Mouse (Mus musculus) testis, postnatal 10 days (tissue): ENCODE measurements around the gene Jpt1.
"Not testable (repeated sequence)": the region's sequence is repeated elsewhere in the genome, so short reads cannot be mapped to it uniquely, and the experiment has no call there.

Source experiments
- DNase-seq: peaks from one replicate; pipeline ENCODE4 v3.0.0; 2021; ENCODE audit warnings: low spot score

Gene Jpt1

DNA sequence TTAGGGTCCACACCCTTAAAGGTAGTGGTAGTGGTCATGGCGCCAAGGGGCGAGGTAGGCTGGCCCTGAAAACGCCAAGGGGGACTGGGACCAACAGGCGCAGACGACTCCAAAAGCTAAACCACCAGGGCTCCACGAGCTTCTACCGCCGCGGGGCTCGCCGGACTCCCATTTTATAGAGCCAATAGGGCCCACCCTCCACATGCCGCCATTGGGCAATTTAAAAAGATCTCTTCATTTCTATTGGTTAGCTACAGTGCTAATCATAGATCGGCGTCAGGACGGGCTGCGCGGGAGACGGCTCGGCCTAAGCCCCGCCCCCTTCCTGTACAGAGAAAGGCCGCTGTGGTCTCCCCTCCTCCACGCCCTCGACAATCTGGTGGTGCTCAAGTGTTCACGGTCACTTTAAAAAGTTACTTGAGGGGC is at the start of gene Jpt1:
Gene Jpt1, minus strand, starts transcription at position 150 of the 426 bp plus-strand sequence.
- DNase-seq: peak; percentile 97

DNA sequence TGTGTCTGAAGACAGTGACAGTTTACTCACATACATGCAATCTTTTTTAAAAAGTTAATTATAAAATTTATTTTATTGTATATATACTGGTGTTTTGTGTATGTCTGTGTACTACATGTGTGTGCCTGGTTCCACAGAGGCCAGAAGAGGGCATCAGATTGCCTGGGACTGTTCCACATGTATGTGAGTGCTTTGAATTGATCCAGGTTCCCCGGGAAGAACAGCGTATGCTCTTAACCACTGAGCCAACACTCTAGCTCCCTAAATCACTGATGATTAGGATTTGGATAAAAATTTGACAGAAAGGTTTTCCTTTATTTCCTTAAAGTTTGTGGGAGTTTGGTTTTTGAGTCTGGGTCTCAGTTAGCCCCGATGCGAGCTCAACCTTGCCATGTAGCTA is 49.2 kb upstream of the Jpt1 start:
- DNase-seq: no peak

DNA sequence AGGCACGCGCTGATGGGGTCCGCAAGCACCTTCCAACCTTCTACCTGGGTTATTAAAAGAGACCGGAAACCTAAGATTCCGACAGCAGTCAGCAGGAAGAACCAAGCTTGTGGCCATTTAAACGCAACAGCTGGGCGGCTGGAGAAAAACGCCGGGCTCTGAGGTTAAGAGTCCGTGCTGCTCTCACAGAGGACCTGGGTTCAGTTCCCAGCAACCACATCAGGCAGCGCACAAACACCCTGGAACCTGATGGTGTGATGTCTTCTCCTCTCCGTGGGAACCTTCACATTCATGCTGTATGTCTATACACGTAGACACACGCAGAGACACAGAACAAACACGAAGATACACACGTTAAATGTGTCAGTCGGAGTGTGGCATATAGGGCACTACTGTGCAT is 41.5 kb upstream of the Jpt1 start:
- no peak for DNase-seq

DNA sequence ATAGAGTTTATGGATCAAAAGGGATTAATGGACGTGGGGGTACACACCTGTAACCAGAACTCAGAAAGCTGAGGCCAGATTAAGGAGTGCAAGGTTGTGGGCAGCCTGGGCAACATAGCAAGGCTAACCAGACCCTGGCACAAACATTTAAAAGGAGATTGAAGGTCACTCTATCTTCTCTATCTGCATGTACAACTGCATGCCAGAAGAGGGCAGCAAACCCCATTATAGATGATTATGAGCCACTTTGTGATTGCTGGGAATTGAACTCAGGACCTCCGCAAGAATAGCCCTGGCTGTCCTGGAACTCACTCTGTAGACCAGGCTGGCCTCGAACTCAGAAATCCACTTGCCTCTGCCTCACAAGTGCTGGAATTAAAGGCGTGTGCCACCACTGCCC is 38.6 kb upstream of the Jpt1 start:
- no peak for DNase-seq

DNA sequence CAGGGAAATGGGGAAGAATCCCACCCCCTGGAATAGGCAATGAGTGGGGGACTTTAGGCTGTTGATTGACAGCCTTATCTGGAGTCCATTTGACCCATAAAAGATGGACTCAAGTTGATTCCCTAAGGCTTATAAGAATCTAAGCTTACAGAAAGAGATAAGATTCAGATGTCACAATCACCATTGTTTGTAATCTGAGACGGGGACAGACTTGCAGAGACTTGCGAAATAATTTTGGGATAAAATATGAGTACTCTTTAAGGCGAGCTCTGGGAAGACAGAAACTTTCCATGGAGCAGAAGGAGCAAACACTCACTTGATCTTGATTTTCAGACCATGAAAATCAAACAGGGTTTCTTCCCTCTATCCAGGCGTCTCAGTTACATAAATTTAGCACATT is 29.4 kb upstream of the Jpt1 start:
- DNase-seq: no peak

DNA sequence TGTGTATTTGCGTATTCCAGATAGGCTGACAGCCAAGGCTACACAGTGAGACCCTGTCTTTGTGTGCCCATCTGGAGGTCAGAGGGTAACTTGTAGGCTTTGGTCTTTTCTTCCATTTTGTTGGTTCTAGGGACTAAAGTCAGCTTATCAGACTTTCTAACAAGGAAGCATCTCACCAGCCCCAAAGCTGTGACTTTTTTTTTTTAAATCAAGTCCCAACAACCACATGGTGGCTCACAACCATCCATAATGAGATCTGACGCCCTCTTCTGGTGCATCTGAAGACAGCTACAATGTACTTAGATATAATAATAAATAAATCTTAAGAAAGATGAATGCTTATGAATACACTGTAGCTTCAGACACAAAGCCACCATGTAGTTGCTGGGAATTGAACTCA is 23.9 kb upstream of the Jpt1 start:
- no peak for DNase-seq

DNA sequence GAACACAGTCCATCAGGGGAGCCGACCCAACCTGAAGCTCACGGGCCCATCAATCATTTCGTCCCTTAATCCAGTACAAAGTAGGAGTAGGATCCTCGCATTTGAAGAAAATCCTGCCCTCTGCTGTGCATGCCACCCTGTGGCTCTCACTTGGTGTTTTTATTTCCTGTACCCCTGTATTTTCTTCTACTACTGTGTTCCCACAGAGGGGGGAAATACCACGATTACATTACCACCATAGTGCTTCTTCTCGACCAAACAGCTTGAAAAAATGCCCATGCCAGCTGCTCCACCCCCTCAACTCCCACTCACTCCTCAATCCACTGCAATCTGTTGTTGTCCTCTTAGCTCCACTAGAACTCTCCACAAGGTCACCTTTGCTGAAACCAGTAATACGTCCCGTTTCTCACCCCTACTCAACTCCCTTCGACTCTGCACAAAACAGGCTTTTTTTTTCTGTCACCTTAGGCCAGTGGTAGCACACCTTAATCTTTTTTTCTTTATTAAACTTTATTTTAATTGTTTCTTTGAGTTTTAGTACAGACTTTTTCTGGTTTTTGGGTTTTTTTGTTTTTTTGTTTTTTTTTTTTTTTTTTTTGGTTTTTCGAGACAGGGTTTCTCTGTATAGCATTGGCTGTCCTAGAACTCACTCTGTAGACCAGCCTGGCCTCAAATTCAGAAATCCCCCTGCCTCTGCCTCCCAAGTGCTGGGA is 22.8 kb upstream of the Jpt1 start:
- peak; percentile 44 for DNase-seq

DNA sequence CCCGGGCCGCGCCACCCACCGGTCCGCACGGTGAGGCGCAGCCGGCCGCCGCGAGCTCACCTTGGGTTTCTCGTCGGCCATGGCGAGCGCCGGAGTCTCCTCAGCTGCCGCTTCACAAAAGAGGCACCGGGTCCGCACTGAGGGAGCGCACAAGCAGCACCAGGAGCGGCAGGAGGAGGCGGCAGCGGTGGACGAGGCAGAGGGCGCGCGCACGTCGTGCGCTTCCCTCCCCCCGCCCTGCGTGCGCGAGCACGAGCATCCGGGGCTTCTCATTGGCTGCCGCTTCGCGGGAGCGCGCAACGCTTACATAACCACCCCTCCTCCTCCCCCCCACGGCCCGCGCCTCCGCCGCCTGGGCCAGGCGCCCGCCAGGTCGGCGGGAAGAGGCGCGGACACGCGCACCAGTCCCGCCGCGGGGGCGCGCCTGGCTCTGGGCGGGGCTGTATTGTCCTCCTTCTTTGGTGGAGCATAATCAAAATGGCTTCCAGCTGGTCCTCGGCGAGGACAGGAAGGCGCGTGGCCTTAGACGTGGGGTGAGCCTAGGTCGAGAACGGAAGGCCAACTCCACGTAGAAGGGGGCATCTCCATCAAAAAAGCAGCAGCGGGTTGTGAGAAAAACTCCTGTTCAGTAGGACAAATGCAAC is 22.0 kb upstream of the Jpt1 start, which contains the start of gene Sumo2:
Gene Sumo2, minus strand, starts transcription at position 239 of the 644 bp plus-strand sequence.
- DNase-seq: peak; percentile 99

DNA sequence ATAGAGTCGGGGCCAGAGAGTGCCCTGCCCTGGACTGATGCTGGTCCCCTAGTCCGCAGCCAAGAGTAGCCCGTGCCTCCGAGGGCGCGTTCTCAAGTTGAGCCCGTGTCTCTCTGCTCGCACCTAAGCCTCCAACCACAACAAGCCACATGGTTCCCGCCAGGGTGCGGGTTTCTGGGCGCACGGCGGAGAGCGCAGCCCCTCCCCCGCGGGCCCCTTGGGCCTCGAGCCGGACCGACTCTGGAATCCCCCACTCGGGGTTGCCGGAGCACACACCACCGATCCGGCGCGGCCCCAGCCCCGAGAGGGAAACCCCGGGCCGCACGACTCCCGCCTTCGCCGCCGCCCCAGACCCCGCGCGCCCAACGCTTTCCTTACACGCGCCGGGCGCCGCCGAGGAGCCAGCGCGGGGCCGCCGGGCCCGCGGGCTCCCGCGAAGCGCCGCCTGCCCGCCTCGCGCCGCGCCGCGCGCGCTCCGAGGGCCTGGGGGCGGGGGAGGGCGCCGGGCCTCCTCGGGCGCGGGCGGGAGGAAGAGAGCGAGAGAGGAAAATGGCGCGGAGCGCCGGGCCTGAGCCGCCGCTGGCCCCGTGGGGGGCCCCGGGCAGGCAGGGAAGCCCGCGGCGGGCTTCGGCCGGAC is 21.3 kb upstream of the Jpt1 start:
- peak; percentile 82 for DNase-seq

DNA sequence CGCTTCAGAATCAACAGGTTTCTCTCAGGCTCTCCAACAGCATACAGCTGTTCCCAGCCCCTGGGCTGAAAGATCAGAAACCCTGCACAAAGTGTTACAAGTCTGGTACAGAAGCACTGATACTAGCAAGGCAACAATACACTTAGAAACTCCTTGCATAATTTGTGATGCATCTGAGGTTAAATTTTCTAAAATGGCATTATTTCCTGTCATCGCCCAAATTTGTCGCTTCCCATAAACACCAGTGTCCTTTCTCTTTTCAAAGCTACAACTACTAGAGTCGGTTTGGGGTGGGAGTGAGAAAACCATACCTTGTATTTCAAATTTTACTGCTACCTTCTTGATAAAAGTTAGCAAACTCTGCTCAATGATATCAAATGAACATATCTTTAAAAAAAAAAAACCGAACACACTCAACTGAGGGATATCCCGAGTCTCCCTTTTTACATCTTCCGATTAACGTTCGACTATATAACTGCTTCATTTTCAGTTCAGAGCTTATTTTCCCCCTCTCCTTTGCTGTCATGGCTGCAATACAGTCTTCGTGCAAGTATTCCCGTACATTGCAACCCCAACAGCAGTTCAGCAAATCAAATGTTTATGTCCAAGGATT is 20.7 kb upstream of the Jpt1 start:
- DNase-seq: peak; percentile 41

DNA sequence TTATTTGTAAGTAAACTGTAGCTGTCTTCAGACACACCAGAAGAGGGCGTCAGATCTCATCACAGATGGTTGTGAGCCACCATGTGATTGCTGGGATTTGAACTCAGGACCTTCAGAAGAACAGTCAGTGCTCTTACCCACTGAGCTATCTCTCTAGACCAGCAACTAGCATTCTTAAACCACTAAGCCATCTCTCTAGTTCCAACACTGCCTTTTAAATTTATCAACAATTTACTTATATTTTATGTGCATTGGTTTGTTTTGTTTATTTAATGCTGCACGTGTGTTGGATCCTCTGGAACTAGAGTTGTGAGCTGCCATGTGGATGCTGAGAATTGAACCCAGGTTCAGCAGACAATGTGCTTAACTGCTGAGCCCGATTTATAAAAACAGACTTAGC is 12.3 kb upstream of the Jpt1 start:
- DNase-seq: not testable (repeated sequence)

DNA sequence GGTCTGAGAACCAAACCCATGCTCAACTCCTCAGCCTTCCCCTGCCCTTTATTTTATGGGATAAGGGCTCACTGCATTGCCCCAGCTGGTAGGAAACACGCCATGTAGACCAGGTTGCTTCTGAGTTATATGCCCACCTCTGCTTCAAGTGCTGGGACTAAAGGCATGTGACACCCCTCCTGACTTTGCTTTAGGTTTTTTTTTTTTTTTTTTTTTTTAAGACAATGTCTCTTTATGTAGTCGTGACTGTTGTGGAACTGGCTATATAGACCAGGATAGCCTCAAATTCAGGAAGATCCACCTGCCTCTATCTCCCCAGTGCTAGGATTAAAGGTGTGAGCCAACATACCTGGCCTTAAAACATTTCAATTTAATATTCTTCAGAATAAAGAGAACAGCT is 8.5 kb upstream of the Jpt1 start:
- DNase-seq: no peak

DNA sequence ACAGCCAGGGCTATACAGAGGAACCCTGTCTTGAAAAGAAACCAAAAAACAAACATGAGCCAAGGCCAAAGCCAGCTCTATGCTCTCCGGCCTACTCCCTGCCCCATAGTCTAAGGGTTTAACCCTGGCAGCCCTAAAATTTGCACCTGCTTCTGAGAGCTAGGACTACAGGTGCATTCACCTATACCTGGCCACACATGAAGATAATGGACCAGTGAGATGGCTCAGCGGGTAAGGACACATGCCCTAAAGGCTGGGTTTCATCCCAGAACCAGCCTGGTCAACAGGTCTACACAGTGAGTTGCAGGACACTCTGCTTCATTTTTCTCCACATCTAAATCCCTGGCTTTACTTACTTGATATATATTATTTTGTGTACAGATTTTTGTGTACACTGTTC is 8.1 kb upstream of the Jpt1 start:
- no peak for DNase-seq

DNA sequence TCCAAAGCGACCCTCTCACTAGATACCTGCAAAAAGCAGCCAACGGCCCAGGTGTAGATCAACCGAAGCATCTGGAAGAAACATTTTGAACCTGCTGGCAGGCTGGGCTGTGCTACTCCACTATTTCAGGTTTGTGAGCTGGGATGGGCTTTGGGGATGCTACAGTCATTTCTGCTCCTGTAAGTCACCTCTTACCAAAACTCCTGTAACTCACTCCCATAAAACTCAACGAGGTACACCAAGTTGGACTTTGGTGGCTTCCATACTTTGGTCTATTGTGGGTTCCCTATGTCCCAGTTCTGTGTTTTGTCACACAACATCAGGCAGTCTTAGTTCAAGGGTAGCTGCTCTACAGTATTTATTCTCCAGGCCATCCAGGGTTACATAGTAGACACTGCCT is 6.9 kb upstream of the Jpt1 start:
- DNase-seq: no peak

DNA sequence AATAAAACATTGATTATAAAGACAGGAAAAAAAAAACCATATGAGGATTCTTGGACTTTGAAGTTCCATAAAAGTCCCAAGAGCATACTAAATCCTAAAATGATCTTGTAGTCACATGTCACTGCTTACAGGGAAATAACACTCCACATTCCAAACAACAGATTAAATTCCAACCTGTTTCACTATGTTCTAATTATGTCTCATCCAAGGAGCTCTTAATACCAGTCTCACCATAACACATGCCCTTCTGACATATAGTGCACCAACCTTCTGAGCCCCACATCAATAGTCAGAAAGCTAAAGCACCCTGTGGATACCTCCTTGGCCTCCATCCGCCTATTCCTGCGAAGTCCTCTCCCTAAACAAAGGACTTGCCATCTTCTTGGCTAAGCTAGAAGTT is 6.0 kb upstream of the Jpt1 start:
- DNase-seq: no peak

DNA sequence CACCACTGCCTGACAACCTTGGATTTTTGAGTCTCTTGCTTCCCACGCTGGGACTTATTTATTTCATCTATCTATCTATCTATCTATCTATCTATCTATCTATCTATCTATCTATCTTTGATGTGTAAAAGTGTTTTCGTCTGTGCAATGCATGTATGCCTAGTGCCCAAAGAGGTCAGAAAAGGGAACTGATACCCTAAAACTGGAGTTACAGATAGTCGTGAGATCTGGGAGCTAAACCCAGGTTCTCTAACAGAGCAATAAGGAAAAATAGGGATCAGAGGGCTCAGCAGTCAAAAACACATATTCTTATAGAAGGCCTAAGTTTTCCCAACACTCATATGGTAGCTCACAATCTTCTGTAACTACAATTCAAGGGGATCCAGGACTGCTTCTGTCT is 5.4 kb upstream of the Jpt1 start:
- DNase-seq: no peak

DNA sequence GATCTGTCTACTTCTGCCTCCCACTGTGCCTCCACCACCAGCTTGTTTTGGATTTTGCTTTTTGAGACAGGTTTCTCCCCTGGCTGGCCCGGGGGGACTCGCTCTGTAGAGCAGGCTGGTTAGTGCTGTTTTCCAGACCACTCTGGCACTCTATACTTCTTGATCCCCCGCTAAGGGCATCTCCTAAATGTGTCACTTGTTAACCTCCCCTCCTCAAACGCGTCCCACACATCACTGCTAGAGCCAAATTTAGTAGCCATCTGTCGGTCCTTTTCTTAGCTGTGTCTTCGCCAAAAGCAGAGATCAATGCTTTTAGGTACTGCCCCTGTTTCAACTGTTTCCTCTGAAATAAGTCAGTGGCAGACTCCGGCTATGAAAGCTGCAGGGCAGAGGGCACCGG is 4.5 kb upstream of the Jpt1 start:
- no peak for DNase-seq

DNA sequence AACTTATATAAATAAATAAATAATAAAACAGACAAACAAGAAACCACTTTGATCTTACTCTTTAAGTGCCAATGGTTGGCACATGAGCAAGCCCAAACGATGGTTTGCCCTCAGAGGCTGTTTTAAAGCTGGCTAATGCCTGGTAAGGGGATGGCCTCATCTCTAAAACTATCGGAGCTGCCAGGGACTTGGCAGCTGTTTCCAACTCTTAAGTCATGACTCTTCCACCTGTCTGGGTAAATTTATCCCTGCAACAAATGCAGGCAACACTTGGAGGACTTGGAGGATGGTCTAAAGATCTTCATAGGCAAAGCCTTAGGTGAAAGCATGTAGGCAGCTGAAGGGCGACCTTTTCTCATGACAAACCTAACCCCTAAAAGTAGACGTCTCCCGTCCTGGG is 2.8 kb upstream of the Jpt1 start:
- no peak for DNase-seq

DNA sequence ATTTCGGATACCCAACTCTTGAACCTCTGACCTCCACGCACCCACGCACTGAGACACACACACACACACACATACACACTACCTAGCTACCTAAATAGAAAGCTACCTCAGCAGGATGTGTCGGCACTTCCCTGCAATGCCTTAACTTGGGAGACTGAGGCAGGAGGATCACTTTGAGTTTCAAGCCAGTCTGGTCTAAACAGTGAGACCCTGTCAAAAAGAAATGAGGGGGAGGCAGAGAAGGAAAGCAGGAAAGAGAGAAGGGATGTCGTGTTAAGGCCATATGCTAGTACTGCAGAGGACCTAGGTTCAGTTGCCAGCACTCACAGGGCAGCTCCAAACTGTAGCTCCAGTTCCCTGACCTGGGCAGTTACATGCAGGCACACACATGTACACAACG is 834 bp upstream of the Jpt1 start:
- DNase-seq: no peak

DNA sequence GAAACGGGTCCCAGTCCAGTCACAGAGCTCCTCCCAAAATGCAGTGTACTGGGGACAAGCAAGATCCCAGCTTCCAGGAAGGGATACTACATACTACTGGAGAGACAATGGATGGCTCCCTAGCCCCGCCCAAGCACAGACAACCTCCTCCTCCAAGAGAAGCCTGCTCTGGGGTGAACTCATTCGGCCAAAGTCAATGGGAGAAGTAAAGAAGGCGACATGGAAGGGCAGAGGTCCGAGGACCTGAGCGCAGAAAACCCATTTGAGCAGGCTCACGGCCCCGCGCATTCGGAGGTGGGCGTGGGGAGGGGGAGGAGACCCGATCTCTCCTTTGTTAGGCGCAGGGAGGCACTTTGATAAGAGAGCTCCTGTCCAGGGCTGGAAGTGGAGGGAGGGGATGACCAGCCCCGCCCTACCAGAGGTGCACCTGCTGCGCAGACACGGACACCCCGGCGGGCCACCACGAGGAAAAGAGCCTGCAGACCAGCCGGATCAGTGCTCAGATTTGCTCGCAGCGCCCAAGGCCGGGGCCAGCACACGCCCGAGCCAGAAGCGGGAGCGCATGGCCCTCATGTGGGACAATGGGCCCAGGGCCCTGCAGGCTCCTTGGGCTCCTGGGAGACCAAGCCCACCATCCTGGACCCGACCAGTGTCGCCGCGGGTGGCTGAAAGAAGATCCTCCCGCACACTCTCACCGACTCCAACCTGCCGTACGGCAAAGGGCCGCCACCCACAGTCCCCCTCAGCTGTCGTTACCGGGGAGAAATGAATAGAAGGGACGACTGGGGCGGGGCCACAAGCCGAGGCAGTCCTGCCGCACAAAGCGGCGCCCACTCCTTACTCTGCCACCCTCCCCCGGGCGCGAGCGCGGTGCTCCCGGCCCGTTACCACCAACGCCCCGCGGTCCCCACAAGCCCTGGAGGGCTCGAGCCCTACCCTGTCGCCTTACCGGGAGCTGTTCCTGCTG is 633 bp downstream of the Jpt1 start:
- peak; percentile 73 for DNase-seq

DNA sequence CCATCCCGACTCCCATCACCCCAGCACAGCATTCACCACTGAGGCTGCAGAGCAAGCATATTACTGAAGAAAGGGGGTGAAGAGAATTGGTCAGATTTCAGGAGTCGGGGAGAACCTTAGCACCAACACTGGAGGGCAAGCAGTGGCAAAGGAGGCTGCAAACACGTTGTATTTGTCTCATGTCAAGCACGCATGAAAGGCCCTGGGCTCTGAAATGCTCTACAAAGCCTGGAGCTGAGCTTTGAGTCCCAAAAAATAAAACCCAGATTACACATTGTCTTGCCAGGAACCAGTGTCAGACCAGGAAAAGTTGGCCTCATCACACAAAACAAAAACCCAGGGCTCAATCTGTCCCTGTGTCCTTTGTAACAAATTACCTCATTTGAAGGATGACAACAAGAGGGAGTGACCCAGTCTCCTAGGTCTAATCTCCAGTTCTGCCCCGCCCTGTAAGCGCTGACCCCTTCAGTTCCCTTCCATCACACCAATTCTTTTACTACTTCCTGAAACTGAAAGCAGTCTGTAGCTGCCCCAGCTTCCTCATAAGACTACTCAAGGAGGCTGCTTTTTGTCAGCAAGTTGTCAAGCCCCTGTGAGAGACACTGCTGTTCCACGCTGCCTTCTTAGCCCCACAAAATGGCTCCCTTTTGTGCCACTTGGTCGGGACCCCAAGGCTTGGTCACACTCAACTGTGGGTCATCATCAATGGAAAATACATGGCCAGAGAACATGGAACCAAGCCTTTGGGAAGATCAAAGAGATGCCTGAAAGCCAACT is 1.6 kb downstream of the Jpt1 start:
- DNase-seq: peak; percentile 41
